Mouse (Mus musculus) heart, embryonic 14.5 days (tissue): ENCODE measurements at regions not wholly inside any gene's neighbourhood (a gene's known extent, or its start where the extent isn't known, plus 50 kb on each side); places are given as distances from the start of the nearest gene placed in this dataset.

Source experiments
- ATAC-seq: fragments of 200-750 bp; cut with Nextera tagmentation; 2 replicates; pipeline ENCODE4 v1.8.0; 2017; ENCODE audit warnings: low read depth, moderate TSS enrichment; ENCODE audit not compliant: insufficient number of reproducible peaks, insufficient read depth, low FRiP score
- H3K27ac ChIP-seq, 2 experiments: fragments of 200-500 bp in 1 of 2; fragments of 300-500 bp in 1 of 2; sonication (generic) in 1 of 2; replicated peaks in 1 of 2; 2 replicates each; pipeline ENCODE4 v1.5.1; 2012 to 2014; ENCODE audit warnings: low read depth in 2 of 2, low read length in 2 of 2, control low read depth in 1 of 2, mild to moderate bottlenecking in 1 of 2, mixed read lengths in 1 of 2; ENCODE audit not compliant: control insufficient read depth in 1 of 2, insufficient read depth in 1 of 2
- H3K27me3 ChIP-seq: fragments of 300-500 bp; sonication (generic); 2 replicates; pipeline ENCODE4 v1.6.1; 2014; ENCODE audit warnings: mild to moderate bottlenecking, low read length, control low read depth; ENCODE audit not compliant: control insufficient read depth, insufficient read depth
- H3K36me3 ChIP-seq: fragments of 300-500 bp; sonication (generic); 2 replicates; pipeline ENCODE4 v1.6.1; 2014; ENCODE audit warnings: mild to moderate bottlenecking, control low read depth, low read length, mixed read lengths; ENCODE audit not compliant: control insufficient read depth, insufficient read depth
- H3K4me1 ChIP-seq, 2 experiments: fragments of 200-500 bp in 1 of 2; fragments of 300-500 bp in 1 of 2; sonication (generic) in 1 of 2; 2 replicates each; pipeline ENCODE4 v1.6.1; 2012 to 2014; ENCODE audit warnings: low read length in 2 of 2, control low read depth in 1 of 2, mixed read lengths in 1 of 2; ENCODE audit not compliant: control insufficient read depth in 2 of 2, insufficient read depth in 2 of 2
- H3K4me2 ChIP-seq: fragments of 300-500 bp; sonication (generic); 2 replicates; pipeline ENCODE4 v1.6.1; 2014; ENCODE audit warnings: mild to moderate bottlenecking, low read length
- H3K4me3 ChIP-seq, 2 experiments: fragments of 200-500 bp in 1 of 2; fragments of 300-500 bp in 1 of 2; sonication (generic) in 1 of 2; 2 replicates each; pipeline ENCODE4 v1.5.1; 2012 to 2014; ENCODE audit warnings: low read length in 2 of 2, mild to moderate bottlenecking in 2 of 2, control low read depth in 1 of 2, low read depth in 1 of 2, moderate library complexity in 1 of 2; ENCODE audit not compliant: control insufficient read depth in 1 of 2, insufficient read depth in 1 of 2
- H3K9ac ChIP-seq: fragments of 300-500 bp; sonication (generic); 2 replicates; pipeline ENCODE4 v1.6.1; 2014; ENCODE audit warnings: mild to moderate bottlenecking, low read length
- H3K9me3 ChIP-seq: fragments of 300-500 bp; sonication (generic); 2 replicates; pipeline ENCODE4 v1.6.1; 2016; ENCODE audit warnings: low read length, control low read depth; ENCODE audit not compliant: control insufficient read depth
- WGBS: fragments of 180-500 bp; shearing (Covaris S2); extraction: QIAGEN DNeasy Blood & Tissue Kit; methylation state at CpG from one replicate; pipeline ENCODE4 v1.1.7; 2014; 5-methylcytosine and 5-hydroxymethylcytosine counted together

DNA sequence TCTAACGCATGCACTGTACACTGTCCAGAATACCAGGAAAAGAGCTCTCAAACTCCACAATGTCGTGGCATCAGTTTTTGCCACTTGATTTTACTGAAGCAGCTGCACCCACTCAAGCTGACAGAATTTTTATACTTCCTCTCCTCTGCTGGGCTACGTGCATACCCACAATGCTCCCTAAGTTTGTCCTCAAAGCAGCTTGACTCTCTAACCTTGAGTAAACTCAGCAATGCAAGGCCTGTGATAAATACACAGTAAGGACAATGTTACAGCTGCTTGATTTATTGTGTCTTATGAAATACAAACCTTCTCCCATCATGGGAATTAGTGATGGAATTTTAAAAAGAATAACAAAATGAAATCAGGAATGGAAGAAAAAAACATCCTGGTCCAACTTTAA lies 129.7 kb downstream of the Trmt11 start:
- Histone ChIP-seq H3K9ac (no peak overlapping the region), H3K36me3 (no peaks in the 10 kb centered on the region), H3K27ac (no peak overlapping the region), H3K27me3 (no peaks in the 10 kb centered on the region), H3K9me3 (no peaks in the 10 kb centered on the region), H3K4me1 (no peaks in the 10 kb centered on the region), H3K4me2 (no peak overlapping the region), H3K4me3 (no peak overlapping the region)
- ATAC-seq = no peak
- WGBS = 66% methylated on average over 3 of the region's 3 CpGs

DNA sequence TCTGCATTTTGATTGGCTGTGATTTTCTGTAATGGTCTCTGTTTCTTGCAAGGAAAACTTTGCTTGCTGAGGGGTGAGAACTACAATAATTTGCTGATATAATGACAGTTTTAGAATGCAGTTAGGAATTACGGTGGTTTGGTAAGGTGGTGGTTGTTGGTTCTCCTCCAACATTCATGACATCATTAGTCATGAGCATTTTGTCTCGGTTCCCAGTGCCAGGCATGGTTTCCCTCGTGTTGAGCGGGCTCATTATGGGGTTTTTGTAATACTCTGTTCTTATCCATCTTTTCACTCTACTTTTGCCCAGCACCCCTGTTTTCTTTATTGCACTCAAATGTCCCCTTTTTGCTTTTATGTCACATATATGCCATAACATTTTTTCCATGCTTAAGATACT lies 149.9 kb downstream of the Trmt11 start:
- H3K27ac ChIP-seq = no peak overlapping the region
- WGBS = 82% methylated on average over 4 of the region's 4 CpGs
- ATAC-seq = no peak
- no peaks in the 10 kb centered on the region for H3K4me1 ChIP-seq
- H3K4me2 ChIP-seq = no peak overlapping the region
- no peaks in the 10 kb centered on the region for H3K9me3 ChIP-seq
- no peak overlapping the region for H3K9ac ChIP-seq
- H3K4me3 ChIP-seq = no peak overlapping the region
- no peaks in the 10 kb centered on the region for H3K27me3 ChIP-seq
- H3K36me3 ChIP-seq = no peaks in the 10 kb centered on the region

DNA sequence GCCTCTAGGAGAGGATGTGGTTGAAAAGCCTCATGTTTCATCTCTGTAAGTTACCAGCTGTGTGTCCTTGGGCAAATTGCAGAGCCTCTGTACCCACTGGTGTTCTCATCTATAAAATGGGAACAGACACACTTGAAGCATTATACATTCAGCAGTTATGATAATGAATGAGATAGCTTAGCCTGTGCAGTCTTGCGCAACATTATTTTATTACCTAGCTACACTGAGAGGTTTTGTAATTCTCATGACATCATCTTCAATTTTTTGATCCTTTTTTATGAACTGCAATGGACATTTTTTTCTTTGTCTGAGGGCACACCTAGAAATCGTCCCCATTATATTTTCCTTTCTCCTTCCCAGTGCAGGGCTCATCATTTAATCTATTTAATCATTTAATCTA lies 153.5 kb downstream of the Trmt11 start:
- H3K9me3 ChIP-seq = no peaks in the 10 kb centered on the region
- no peaks in the 10 kb centered on the region for H3K36me3 ChIP-seq
- H3K27ac ChIP-seq = no peak overlapping the region
- no peak overlapping the region for H3K9ac ChIP-seq
- H3K4me1 ChIP-seq = no peaks in the 10 kb centered on the region
- 73% methylated on average over 2 of the region's 2 CpGs for WGBS
- ATAC-seq = no peak
- H3K27me3 ChIP-seq = no peaks in the 10 kb centered on the region
- no peak overlapping the region for H3K4me2 ChIP-seq
- no peak overlapping the region for H3K4me3 ChIP-seq

DNA sequence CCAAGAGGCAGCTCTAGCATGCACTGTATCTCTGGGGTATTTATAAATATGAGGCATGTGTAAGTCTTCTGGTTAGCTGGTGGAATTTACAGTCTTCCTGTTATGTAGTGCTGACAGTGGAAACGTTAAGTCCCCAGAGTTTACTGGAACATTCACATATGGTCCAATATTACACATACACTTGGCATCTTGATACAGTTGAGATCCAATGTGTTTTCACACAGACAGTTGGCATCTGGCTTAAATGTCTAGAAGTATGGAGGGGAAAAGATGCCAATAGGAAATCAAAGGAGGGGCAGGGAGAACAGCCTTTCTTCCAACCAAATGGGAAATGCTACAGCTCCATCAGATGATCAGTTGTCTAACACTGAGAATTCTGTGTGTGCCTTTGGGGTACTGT lies 154.0 kb downstream of the Trmt11 start:
- no peak for ATAC-seq
- H3K4me3 ChIP-seq = no peak overlapping the region
- H3K4me1 ChIP-seq = no peaks in the 10 kb centered on the region
- H3K9me3 ChIP-seq = no peaks in the 10 kb centered on the region
- 54% methylated on average over 1 of the region's 1 CpGs for WGBS
- no peaks in the 10 kb centered on the region for H3K27me3 ChIP-seq
- no peaks in the 10 kb centered on the region for H3K36me3 ChIP-seq
- no peak overlapping the region for H3K27ac ChIP-seq
- H3K4me2 ChIP-seq = no peak overlapping the region
- no peak overlapping the region for H3K9ac ChIP-seq

DNA sequence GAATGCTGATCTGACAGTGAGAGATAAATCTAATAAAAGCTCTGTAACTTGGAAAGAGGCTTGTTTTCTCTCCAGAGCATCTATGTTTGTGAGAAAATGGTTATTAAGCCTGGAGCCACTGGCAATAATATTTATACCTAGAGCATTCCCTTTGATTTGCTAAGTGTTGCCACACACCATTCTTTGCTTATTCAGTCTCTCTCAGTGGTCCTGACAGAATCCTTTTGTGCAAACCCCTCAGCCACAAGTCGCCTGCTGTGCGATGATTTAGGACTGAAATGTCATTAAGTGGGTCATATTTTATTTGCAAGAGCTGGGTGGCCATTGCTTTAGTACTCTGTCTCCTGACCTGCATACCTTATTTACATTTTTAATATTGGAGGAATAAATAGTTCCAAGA lies 160.7 kb downstream of the Trmt11 start:
- Histone ChIP-seq H3K9ac (no peak overlapping the region), H3K4me3 (no peak overlapping the region), H3K4me2 (no peak overlapping the region), H3K27ac (no peak overlapping the region), H3K36me3 (no peaks in the 10 kb centered on the region), H3K9me3 (no peaks in the 10 kb centered on the region), H3K4me1 (no peaks in the 10 kb centered on the region), H3K27me3 (no peaks in the 10 kb centered on the region; the same call in 1 of the 2 replicates)
- WGBS = 74% methylated on average over 2 of the region's 2 CpGs
- ATAC-seq = no peak

DNA sequence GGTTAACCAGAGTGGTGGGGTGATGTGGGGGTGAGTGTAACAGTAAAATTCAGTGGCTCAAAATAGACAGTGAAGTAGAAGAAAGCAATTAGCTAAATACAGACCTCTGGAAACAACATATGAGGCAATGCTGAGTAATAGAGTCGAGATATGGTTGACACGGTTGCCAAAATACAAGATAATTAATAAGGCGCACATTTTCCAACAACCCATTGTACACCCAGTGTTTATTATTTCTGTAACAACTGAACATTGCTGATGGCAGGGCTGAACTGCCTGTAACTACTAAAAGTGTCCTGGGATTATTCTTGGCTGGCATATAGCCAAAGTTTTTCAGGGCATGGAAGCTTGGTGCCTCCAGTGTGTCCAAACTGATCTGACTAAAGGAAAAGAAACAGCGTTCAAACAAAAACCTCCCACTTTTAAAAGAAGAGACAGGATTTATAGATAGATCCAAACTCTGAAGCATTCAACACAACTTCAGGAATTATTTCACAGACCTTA lies 174.1 kb downstream of the Trmt11 start:
- 60% methylated on average over 4 of the region's 4 CpGs for WGBS
- H3K27me3 ChIP-seq = peaks cover 56% of the 10 kb centered on the region
- no peak for ATAC-seq

DNA sequence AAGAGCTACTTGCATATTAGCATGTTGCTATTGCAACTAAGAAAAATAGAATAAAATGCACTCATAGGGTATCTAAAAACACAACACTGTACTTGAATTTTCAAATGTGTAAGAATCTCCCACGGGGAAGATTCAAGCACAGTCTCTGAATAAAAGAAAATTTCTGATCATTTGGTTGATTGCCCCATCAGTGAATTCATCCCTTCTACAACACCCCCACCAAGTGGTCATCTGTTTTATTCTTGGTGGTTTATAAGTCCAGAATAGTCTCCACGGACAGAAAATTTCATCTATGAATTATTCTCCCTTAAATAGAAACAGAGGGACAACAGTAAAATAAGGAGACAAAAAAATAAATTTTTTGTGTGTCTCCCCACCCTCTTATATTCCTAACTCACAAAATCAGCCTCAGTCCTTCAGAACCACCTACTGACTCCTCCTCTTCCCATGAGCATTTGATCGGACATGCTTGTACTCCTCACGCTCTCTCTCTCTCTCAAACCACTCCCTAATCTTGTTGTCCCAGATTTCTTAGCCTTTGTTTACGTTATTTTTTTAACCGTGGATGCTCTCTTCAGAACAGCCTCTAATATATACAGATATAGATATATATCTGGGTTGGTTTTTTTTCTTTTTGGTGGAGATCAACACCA lies 181.0 kb downstream of the Trmt11 start:
- H3K4me1 ChIP-seq = peaks cover 0 to 7% of the 10 kb centered on the region in 2 experiments; a peak in 1 of 4 replicates
- no peak overlapping the region for H3K4me2 ChIP-seq
- no peaks in the 10 kb centered on the region for H3K36me3 ChIP-seq
- 27% methylated on average over 6 of the region's 6 CpGs for WGBS
- H3K27me3 ChIP-seq = peaks cover 66% of the 10 kb centered on the region
- no peaks in the 10 kb centered on the region for H3K9me3 ChIP-seq
- no peak overlapping the region; a peak in 1 of 4 replicates for H3K4me3 ChIP-seq
- ATAC-seq = no peak
- no peak overlapping the region for H3K9ac ChIP-seq
- no peak overlapping the region for H3K27ac ChIP-seq

More for the DNA sequence above, 174.1 kb downstream of the Trmt11 start:
- Histone ChIP-seq H3K9me3 (no peaks in the 10 kb centered on the region), H3K9ac (no peak overlapping the region), H3K4me1 (peaks cover 0 to 7% of the 10 kb centered on the region in 2 experiments; a peak in 1 of 4 replicates), H3K36me3 (no peaks in the 10 kb centered on the region), H3K4me3 (no peak overlapping the region), H3K27ac (no peak overlapping the region), H3K4me2 (no peak overlapping the region)

DNA sequence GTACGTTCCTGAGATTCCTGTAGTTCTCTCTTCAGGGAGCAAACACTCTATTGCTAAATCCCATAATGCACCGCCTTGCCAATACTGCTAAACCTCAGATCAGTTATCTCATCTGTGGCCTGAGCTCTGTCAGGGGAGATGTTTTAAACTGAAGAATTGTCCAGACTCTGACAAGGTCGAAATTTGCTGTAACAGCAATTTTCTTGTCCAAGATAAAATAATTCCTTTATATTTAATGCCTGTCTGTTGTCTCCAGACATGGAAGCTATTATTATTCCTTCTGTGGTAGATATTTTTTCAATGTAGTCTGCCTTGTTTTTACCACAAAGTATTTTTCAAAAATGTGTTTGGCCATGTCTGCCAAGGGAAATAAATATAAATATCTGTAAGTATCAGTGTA lies 184.2 kb downstream of the Trmt11 start:
- Histone ChIP-seq H3K4me2 (no peak overlapping the region), H3K4me3 (no peak overlapping the region), H3K9me3 (no peaks in the 10 kb centered on the region), H3K27ac (no peak overlapping the region), H3K27me3 (peaks cover 61% of the 10 kb centered on the region), H3K9ac (no peak overlapping the region), H3K4me1 (no peaks in the 10 kb centered on the region), H3K36me3 (no peaks in the 10 kb centered on the region)
- WGBS = 57% methylated on average over 3 of the region's 3 CpGs
- ATAC-seq = no peak
